Comparison of ENCODE assay signal across 8 mouse cellular contexts in genomic region chr1:159812820-159813411, GRCm38 (mm10).
DNase-seq lines count a peak whose midpoint lies in the region; ATAC-seq lines count a peak whose summit lies in the region.

No protein-coding gene starts in this region.

- no peak overlapping the region for H3K4me2 ChIP-seq in neural tube, embryonic 15.5 days
- H3K4me2 ChIP-seq in kidney, embryonic 16.5 days (replicated peaks; ENCODE audit: low read depth, low read length), result no peak overlapping the region
- H3K4me2 ChIP-seq in stomach, embryonic 14.5 days (replicated peaks; ENCODE audit: low read depth, low read length), result 0 out of 2 replicates have a peak overlapping the region, but pooled peaks have one; percentile 6

- peaks cover 19% of the 10 kb centered on the region for H3K4me1 ChIP-seq in neural tube, embryonic 15.5 days
- H3K4me1 ChIP-seq in kidney, embryonic 16.5 days (ENCODE audit: insufficient read depth, low read length), result no peaks in the 10 kb centered on the region
- peaks cover 11% of the 10 kb centered on the region; the same call in 1 of the 2 replicates for H3K4me1 ChIP-seq in stomach, embryonic 14.5 days (ENCODE audit: control insufficient read depth, insufficient read depth, low read length)

- 7% methylated on average over 8 of the region's 8 CpGs for whole genome bisulfite sequencing in neural tube, embryonic 15.5 days
- 8% methylated on average over 7 of the region's 8 CpGs for WGBS in kidney, embryonic 16.5 days
- 2% methylated on average over 7 of the region's 8 CpGs for WGBS in macrophage (ENCODE audit: missing documents)
- WGBS in stomach, embryonic 14.5 days, result 8% methylated on average over 8 of the region's 8 CpGs

- no peaks in the 10 kb centered on the region for H3K27me3 ChIP-seq in neural tube, embryonic 15.5 days (replicated peaks)
- H3K27me3 ChIP-seq in kidney, embryonic 16.5 days (ENCODE audit: insufficient read depth, low read length), result no peaks in the 10 kb centered on the region
- no peaks in the 10 kb centered on the region for H3K27me3 ChIP-seq in stomach, embryonic 14.5 days (ENCODE audit: control insufficient read depth, insufficient read depth, low read length)

- no peaks in the 10 kb centered on the region for H3K79me2 ChIP-seq in macrophage (ENCODE audit: inconsistent target)

- H3K9me3 ChIP-seq in neural tube, embryonic 15.5 days (replicated peaks), result no peaks in the 10 kb centered on the region
- no peaks in the 10 kb centered on the region for H3K9me3 ChIP-seq in kidney, embryonic 16.5 days (ENCODE audit: low read length)
- no peaks in the 10 kb centered on the region for H3K9me3 ChIP-seq in stomach, embryonic 14.5 days (ENCODE audit: control insufficient read depth, low read depth, low read length)

- no peaks in the 10 kb centered on the region for H3K36me3 ChIP-seq in neural tube, embryonic 15.5 days
- H3K36me3 ChIP-seq in kidney, embryonic 16.5 days (ENCODE audit: insufficient read depth, low read length), result no peaks in the 10 kb centered on the region
- no peaks in the 10 kb centered on the region for H3K36me3 ChIP-seq in macrophage (ENCODE audit: inconsistent target)
- H3K36me3 ChIP-seq in stomach, embryonic 14.5 days (ENCODE audit: control insufficient read depth, insufficient read depth, low read length), result no peaks in the 10 kb centered on the region

- H3K9ac ChIP-seq in neural tube, embryonic 15.5 days (replicated peaks), result no peak overlapping the region
- no peak overlapping the region for H3K9ac ChIP-seq in kidney, embryonic 16.5 days (replicated peaks; ENCODE audit: low read length)
- H3K9ac ChIP-seq in stomach, embryonic 14.5 days (replicated peaks; ENCODE audit: low read depth, low read length), result no peak overlapping the region

- H3K27ac ChIP-seq in neural tube, embryonic 15.5 days (replicated peaks), result no peak overlapping the region
- H3K27ac ChIP-seq in kidney, embryonic 16.5 days (ENCODE audit: low read length), result no peak overlapping the region
- H3K27ac ChIP-seq in macrophage, result peak overlapping the region; percentile 35; the same call in 1 of the 2 replicates
- peak overlapping the region; percentile 11; the same call in 1 of the 2 replicates for H3K27ac ChIP-seq in stomach, embryonic 14.5 days (ENCODE audit: low read length)

- ATAC-seq in neural tube, embryonic 15.5 days (ENCODE audit: low FRiP score), result no peak
- peak; percentile 89 for ATAC-seq in granulocyte monocyte progenitor cell, adult 5-6 weeks (replicated peaks; ENCODE audit: poor library complexity, severe bottlenecking)
- peak; percentile 82 for ATAC-seq in kidney, embryonic 16.5 days (ENCODE audit: low FRiP score, low TSS enrichment)
- ATAC-seq in stomach, embryonic 14.5 days (ENCODE audit: insufficient number of reproducible peaks, insufficient read depth, low FRiP score, low read depth), result 0 out of 2 replicates have a peak, but pooled peaks have one; percentile 38
- ATAC-seq in erythroblast, adult 5-6 weeks (replicated peaks; ENCODE audit: low FRiP score, poor library complexity, severe bottlenecking), result no peak
- ATAC-seq in cerebellum, adult (ENCODE audit: insufficient number of reproducible peaks, low FRiP score, low TSS enrichment), result no peak

- DNase-seq in neural tube, embryonic 10.5 days (ENCODE audit: extremely low spot score, low spot score), result peak; percentile 24

- H3K4me3 ChIP-seq in neural tube, embryonic 15.5 days (replicated peaks), result no peak overlapping the region
- no peak overlapping the region for H3K4me3 ChIP-seq in kidney, embryonic 16.5 days (ENCODE audit: low read length)
- H3K4me3 ChIP-seq in macrophage (ENCODE audit: inconsistent target), result no peak overlapping the region
- no peak overlapping the region for H3K4me3 ChIP-seq in stomach, embryonic 14.5 days (ENCODE audit: low read depth, low read length)

Comparison
In these comparisons a context has a peak if more than half of its experiments do, and no peak if none do; other contexts are left out.
1. ATAC-seq: peak in granulocyte monocyte progenitor cell, adult 5-6 weeks (single experiment), kidney, embryonic 16.5 days (single experiment) and stomach, embryonic 14.5 days (single experiment); none in neural tube, embryonic 15.5 days (single experiment), erythroblast, adult 5-6 weeks (single experiment) and cerebellum, adult (single experiment).
2. H3K27ac ChIP-seq: peak in macrophage (single experiment) and stomach, embryonic 14.5 days (single experiment); none in neural tube, embryonic 15.5 days (single experiment) and kidney, embryonic 16.5 days (single experiment).